Comparison of ENCODE assay signal across 13 mouse cellular contexts in genomic region chr2:172006726-172007125, GRCm38 (mm10). TPM values are rescaled to one million over a fixed set of nuclear protein-coding genes. Genes with fewer than 3 reads are reported as not detected.
"Had no signal": no experiment of that assay in that cellular context is flagged by ENCODE, and none has a peak within 500 bp of the region (broad histone marks: within the 10 kb centered on the region; RNA-seq: fewer than 3 reads in every experiment).

No protein-coding gene starts in this region.

- H3K4me1 ChIP-seq: megakaryocyte, embryonic 14.5 days had no signal

- DNase-seq: lung, adult 18-20 months; right cerebral cortex, adult 18-20 months; right cerebral cortex, postnatal 14 days; thymus, adult 18-20 months; thymus, postnatal 14 days; thymus, postnatal 36 days had no signal

- H3K27me3 ChIP-seq: megakaryocyte, embryonic 14.5 days; midbrain, embryonic 13.5 days; midbrain, embryonic 15.5 days; neural tube, embryonic 12.5 days had no signal

- H3K36me3 ChIP-seq: midbrain, embryonic 13.5 days; midbrain, embryonic 15.5 days; neural tube, embryonic 12.5 days had no signal

- H3K4me3 ChIP-seq: midbrain, embryonic 13.5 days; midbrain, embryonic 15.5 days; neural tube, embryonic 12.5 days had no signal

- H3K9me3 ChIP-seq: midbrain, embryonic 13.5 days; midbrain, embryonic 15.5 days; neural tube, embryonic 12.5 days had no signal

RNA-seq across cellular contexts. Expression of gene Cbln4, which starts 36.5 kb away (rescaled TPM):
- total RNA-seq: megakaryocyte progenitor cell, adult 5-6 weeks; monocyte, adult 5-6 weeks; neutrophil, adult 5-6 weeks had no signal
